Mouse (Mus musculus) left cerebral cortex, adult 11 months (tissue): ENCODE data around the gene Pigp.
"Not testable (repeated sequence)": the region's sequence is repeated elsewhere in the genome, so short reads cannot be mapped to it uniquely, and the experiment has no call there.

Experiments used
- DNase-seq: peaks from one replicate; pipeline ENCODE4 v3.0.0; 2022; ENCODE audit warnings: low spot score

Gene Pigp

GRCm38 (mm10) chr16:94358091-94358490, 13.6 kb downstream of the Pigp start:
- no peak for DNase-seq

DNA sequence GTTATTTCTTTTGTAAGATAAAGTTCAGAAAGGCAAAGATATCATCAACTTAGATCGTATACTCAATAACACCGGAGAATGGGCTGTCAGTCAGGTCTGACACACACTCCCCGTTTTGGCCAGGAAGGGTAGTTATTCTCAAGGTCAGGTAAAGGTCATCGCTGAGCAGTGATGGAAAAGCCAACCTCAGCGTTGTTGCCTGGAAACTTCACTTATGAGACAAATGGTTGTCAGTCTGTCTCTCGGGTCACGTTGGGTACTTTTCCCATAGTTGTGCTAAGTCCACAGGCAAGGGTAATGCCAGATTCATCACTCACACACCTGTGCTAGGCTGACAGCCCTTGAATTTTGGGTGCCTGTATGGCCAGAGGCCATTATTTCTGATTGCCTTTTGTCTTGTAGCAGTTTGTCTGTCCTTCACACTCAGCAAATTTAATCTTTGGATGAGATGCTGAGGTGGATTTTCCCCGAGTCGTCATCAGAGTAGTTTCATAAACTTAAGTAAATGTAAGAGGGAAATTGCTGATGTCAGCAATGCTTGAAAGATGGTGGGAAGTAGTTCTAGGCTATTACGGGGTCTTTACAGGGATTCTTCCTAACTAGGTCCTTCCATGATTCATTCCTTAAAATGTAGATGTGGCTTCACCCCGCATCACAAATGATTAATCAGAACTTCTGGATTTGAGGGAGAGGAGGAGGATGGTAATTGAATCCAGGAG, 14.7 kb downstream of the Pigp start:
- no peak for DNase-seq

- no peak for DNase-seq
These were observed 15.6 kb downstream of the Pigp start for GRCm38 (mm10) chr16:94356046-94356445.

DNA sequence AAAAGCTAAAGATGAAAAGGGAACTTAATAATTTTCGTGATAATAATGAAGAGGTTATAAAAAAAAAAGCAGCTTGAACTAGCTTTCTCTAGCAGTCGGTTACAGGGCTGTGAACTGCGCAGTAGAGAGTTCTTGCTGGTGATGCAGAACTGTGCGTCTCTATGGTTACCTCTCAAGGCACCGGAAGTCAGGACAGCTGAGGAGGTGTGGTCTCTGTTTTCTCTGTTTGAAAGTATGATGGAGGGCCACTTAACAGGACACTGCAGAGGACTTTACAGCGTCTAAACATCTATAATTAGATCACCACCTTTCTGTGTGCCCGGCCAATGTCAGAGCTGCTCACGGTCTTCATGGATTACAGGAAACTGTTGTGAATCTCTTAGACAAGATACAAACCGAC, 17.2 kb downstream of the Pigp start:
- DNase-seq: no peak

DNA sequence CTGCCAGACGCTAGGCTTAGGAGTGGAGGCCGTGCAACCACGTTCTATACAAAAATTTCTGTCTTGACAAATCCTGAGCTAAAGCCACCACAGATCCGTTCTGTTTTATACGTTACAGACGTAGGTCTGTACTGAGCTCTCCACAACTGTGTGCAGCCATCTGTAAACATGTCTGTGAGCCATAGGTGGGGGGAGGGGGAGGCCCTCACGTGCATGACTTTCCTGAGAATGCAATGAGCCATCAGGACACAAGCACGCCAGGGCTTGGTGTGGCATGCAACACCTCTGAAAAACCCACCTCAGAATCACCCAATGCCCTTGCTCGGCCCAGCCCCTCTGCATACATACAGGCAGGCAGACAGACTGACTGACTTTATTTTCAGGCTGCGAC, 21.4 kb downstream of the Pigp start:
- no peak for DNase-seq

GRCm38 (mm10) chr16:94349588-94350286, 21.9 kb downstream of the Pigp start:
- DNase-seq: no peak

DNA sequence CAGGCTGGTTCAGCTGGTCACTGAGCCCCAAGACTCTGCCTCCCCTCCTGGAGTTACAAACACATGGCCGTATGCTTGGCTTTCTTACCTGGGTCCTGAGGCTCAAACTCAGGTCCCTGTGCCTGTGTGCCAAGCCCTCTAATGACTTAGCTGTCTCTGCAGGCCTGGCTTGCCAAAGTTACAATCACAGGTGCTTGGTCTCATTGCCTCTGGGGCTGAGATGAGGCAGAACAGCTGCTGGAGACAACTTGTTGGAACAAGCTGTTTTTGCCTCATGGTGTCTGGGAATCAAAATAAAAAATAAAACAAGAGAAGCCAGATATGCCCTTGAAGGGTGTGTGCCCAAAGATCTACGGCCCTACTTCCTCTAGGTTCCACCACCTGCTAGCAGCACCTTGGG, 22.9 kb downstream of the Pigp start:
- DNase-seq: no peak

GRCm38 (mm10) chr16:94347080-94347731, 24.4 kb downstream of the Pigp start:
- DNase-seq: no peak

DNA sequence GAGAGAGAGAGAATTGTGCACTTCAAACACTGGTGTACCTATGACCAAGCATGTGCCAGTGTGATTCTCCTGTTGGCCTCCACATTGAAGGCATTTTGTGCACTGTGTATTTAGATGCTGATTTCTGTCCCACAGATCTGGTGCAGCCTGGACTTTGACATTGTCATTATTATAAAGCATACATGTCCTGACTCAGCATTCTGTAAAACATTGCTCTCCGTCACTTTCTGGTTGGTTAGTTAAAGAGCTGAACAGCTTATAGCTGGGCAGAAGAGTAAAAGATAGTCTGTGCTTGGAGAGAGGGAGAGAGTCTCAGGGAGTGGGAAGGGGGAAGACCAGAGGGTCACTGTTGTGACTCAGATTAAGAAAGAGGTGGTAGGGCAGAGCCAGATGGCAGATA, 25.9 kb downstream of the Pigp start:
- DNase-seq: no peak

DNA sequence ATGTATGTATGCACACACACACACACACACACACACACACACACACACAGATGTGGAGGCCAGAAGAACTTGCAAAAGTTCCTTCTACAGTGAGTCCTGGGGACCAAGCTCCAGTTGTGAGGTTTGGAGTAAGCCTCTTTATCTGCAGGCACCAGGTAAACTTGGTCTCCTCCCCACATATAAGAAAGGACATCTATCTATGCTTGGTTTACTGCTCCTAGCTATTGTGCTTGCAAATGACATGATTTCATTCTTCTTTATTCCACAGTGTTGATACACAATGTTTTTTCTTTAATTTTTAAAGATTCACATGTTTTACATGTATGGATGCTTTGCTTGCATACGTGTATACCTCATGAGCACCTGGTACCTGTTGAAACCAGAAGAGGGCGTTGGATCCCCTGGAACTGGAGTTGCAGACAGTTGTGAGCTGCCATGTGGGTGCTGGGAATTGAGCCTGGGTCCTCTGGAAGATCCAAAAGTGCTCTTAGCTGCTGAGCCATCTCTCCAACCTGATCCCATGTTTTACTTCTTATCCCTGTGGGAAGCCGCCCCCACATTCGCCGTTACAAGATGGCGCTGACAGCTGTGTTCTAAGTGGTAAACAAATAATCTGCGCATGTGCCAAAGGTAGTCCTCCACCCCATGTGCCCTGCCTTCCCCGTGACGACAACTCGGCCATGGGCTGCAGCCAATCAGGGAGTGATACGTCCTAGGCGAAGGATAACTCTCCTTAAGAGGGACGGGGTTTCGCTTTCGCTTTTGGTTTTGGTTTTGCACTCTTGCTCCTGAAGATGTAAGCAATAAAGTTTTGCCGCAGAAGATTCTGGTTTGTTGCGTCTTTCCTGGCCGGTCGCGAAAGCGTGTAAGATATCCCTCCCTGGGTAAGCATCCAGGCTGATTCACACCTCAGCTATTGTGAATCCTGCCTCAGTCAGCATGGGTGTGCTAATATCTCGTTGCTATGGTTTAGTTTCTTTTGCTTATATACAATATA, 32.2 kb downstream of the Pigp start:
- DNase-seq: not testable (repeated sequence)

DNA sequence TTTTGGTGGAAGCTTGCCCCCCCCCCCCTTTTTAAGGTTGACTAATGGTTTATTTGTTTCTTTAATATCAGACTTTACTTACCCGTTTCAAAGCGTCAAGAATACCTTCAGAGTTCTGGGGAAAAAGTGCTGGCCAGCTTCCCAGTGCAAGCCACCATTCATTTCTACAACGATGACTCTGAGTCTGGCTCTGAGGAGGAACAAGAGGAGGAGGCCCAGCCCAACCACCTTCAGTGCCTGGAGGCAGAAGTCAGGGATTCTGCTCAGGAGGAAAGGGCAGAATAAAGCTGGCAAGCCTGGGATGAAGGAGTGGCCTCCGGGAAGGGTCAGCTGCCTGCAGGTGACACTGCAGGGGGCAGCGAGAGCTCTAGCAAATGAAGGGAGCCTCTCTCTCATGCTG, 36.0 kb downstream of the Pigp start:
- DNase-seq: no peak

DNA sequence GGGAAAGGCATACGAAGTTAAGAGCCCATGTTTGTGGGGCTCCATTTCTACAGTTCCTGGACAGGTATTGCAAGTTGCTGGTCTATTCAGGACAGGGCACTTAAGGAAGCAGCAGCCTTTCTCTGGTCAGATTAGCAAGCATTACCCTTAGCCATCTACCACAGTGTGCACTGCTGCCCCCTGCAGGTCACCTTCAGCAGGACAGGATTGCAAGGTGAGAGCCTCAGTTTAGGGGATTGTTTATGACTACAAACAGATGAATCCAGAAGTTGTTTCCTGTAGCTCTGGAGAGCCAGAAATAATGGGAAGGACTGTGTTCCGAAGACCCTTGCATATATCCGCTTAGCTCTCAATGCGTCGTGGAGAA, 39.8 kb downstream of the Pigp start:
- no peak for DNase-seq

DNA sequence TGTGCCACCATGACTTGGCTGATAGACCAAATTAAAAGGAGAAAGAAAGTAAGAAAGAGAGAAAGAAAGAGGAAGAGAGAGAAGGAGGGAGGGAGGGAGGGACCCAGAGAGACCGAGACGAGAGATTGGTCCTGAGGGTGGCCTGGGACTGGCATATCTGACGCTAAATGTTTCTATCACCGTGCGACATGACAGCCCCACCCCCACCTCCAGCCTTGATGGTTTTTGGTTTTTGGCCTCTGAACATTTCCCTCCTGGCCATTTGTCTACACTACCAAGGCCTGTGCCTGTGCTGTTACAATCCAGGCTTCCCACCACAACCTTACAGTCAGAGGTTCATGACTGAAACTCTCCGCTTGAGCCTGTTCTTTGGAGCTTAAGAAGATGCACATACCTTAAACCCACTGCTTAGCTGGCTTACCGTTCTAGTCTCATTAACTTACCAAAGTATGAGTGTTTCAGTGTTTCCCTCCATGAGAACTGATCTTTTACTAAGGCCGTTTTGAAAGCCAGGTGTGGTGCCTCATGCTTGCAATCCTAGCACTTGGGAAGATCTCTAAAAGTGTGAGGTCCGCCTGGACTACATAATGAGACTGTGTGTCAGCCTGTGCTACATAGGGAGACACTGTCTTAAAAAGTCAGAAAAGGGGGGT, 40.3 kb downstream of the Pigp start:
- no peak for DNase-seq

DNA sequence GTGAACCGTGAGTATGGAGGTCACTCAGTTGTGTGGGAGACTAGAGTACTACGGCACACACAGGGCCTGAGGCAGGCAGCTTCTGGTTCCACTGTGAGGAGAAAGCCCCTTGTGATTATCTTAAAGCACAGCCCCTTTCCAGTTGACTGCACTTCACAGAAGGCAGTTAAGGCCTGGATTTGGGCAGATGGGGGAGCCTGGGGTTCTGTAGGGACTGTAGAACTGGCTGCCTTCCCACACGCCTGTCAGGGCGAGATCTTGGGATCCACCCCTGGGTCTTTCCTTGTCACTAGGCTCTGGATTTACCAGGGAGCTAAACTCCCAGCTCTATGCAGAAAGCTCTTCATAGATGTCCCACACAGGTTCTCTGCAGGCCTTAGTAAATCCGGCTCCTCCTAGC, 41.2 kb downstream of the Pigp start:
- no peak for DNase-seq

DNA sequence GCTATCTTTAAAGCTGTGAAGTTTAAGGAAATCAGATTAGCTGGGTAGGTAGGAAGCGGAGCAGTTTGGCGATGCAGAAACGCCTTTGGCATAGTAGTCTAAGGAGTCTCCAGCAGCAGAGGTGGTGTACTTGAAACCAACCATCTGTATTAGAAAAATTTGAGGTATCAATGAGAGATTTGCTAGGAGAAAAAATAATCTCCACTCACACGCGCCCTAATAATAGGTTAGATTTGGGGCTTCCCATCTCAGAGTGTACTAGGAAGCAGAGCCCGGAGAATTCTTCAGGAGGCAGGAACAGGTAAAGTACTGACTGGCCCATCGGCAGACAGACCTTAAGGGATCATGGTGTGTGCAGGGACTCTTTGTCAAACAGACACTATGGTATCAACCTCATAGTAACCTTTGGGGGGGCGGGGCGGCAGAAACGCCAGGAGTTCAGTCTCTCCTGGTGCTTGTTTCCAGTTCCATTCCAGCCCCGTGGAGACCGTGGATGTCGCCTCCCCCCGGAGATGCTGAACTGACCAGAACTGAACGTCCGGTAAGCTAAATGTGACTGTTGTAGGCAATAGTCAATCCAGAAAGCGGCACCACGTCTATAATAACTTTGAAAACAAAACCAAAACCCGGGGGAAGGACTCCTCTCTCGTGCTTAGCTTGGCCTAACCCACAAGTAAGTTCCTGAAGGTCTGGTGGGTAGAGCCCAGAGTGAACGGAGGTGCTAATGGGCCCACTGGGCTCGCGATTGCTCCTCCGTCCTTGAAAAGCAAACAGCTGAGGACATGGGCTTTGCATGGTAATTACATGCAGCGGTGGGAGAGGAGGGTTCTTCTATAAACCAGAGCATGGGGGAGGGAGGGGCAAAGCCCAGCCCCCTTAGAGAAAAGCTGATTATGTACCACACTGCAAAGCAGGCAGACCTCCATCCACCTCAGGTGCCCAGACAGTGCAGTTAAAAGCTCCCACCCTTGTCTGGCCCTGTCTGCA, 42.5 kb downstream of the Pigp start:
- no peak for DNase-seq

GRCm38 (mm10) chr16:94327781-94328711, 43.6 kb downstream of the Pigp start, which contains the start of gene Ripply3:
Gene Ripply3 (plus strand): TSS chr16:94328420.
- no peak for DNase-seq

DNA sequence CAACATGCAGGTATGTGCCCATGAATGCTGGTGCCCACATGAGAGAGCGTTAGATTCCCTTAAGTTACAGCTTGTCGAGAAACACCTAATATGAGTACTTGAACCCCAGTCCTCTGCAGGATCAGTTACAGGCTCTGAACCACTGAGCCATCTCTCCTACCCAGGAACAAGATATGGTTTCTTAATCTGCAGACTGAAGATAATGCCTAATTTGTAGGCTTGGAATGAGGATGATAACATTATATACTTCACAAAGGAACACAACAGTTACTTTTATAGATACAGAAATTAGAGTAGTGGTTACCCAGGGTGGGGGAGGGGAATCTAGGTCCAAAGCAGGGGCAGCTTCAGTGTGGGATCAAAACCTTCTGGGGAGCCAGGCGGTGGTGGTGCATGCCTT, 45.6 kb downstream of the Pigp start:
- no peak for DNase-seq

DNA sequence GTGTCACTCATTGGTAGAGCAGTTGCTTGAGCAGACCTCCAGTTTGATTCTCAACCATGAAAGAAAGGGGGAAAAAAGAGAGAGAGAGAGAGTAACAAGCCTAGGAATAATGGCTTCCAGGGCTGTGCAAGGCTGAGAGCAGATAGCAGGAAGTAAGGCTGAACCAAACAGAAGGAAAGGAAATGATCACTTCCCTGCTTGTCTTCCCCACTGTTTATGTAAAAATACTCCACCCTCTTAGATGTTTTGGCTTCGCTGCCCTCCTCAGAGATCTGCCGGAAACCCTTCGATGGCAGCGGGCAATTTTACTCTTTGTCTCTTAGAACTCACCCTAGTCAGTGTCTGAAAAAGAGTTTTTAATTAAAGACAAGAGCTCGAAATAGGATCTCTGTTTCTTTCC, 48.0 kb downstream of the Pigp start:
- no peak for DNase-seq

DNA sequence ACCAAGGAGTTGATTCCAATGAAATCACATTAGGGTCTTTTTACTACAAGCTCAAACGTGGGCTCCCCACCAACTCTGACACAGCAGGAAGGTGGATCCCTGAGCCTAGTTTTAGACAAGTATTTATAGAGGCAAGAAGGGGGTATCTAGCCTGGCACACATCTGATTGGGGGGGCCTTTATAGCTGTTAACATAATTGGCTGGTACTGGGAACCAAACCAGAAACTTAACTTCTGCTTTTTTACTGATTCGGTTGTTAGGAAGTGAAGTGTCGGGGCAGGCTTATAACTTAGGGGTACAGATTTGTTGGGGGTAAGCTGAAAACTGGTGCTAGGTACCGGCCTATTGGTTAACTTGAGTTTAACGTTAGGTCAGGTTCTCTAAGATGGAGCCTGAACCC, 51.4 kb downstream of the Pigp start:
- no peak for DNase-seq
